Mouse (Mus musculus) hindbrain, embryonic 16.5 days (tissue): ENCODE results near the gene Sdccag8. TPM values are rescaled to one million over a fixed set of nuclear protein-coding genes. Genes with fewer than 3 reads are reported as not detected.
A peak's percentile ranks its signal among the peaks of the same experiment; 100 is the strongest.

Source experiments
- ATAC-seq: fragments of 200-750 bp; cut with Nextera tagmentation; 2 replicates; pipeline ENCODE4 v1.8.0; 2017; ENCODE audit warnings: moderate TSS enrichment, moderate library complexity
- H3K27ac ChIP-seq: fragments of 300-500 bp; sonication (generic); 2 replicates; pipeline ENCODE4 v1.5.1; 2014; ENCODE audit warnings: low read depth, mild to moderate bottlenecking, control low read depth, low read length, moderate library complexity
- H3K27me3 ChIP-seq: fragments of 300-500 bp; sonication (generic); replicated peaks from 2 replicates; pipeline ENCODE4 v1.6.1; 2014; ENCODE audit warnings: low read length; ENCODE audit not compliant: control insufficient read depth, insufficient read depth
- H3K36me3 ChIP-seq: fragments of 300-500 bp; sonication (generic); 2 replicates; pipeline ENCODE4 v1.6.1; 2014; ENCODE audit warnings: mild to moderate bottlenecking, low read length, moderate library complexity, mixed read lengths; ENCODE audit not compliant: control insufficient read depth, insufficient read depth
- H3K4me1 ChIP-seq: fragments of 300-500 bp; sonication (generic); 2 replicates; pipeline ENCODE4 v1.6.1; 2014; ENCODE audit warnings: low read depth, low read length; ENCODE audit not compliant: control insufficient read depth, insufficient read depth
- H3K4me2 ChIP-seq: fragments of 300-500 bp; sonication (generic); 2 replicates; pipeline ENCODE4 v1.6.1; 2014; ENCODE audit warnings: mild to moderate bottlenecking, low read length, control low read depth, moderate library complexity
- H3K4me3 ChIP-seq: fragments of 300-500 bp; sonication (generic); 2 replicates; pipeline ENCODE4 v1.5.1; 2014; ENCODE audit warnings: mild to moderate bottlenecking, low read length, control low read depth, moderate library complexity
- H3K9ac ChIP-seq: fragments of 300-500 bp; sonication (generic); 2 replicates; pipeline ENCODE4 v1.6.1; 2014; ENCODE audit warnings: low read depth, mild to moderate bottlenecking, control low read depth, low read length, moderate library complexity
- H3K9me3 ChIP-seq: fragments of 300-500 bp; sonication (generic); 2 replicates; pipeline ENCODE4 v1.6.1; 2014; ENCODE audit warnings: mild to moderate bottlenecking, low read length, moderate library complexity; ENCODE audit not compliant: control insufficient read depth
- WGBS: fragments of 180-500 bp; shearing (Covaris S2); extraction: QIAGEN DNeasy Blood & Tissue Kit; methylation state at CpG from one replicate; pipeline ENCODE4 v1.1.7; 2014; 5-methylcytosine and 5-hydroxymethylcytosine counted together
- polyA plus RNA-seq: library from polyadenylated mRNA; unstranded; fragments of >200 nt; fragmentation: Nextera tagmentation; extraction: Ambion mirVana; gene quantifications from 2 replicates; pipeline ENCODE4 v1.2.1, GENCODE M21; 2015

The Sdccag8 gene
- polyA plus RNA-seq, 1 experiment from 2014 or later = 25.8 TPM

GRCm38 (mm10) chr1:176950061-176950460 lies 135.6 kb downstream of the Sdccag8 start:
- ATAC-seq = no peak
- WGBS = 83% methylated on average over 6 of the region's 6 CpGs
- no peak overlapping the region for H3K9ac ChIP-seq
- H3K36me3 ChIP-seq = no peaks in the 10 kb centered on the region
- no peak overlapping the region for H3K4me3 ChIP-seq
- no peaks in the 10 kb centered on the region for H3K27me3 ChIP-seq
- no peak overlapping the region for H3K27ac ChIP-seq
- H3K9me3 ChIP-seq = no peaks in the 10 kb centered on the region
- H3K4me2 ChIP-seq = no peak overlapping the region
- peaks cover 9% of the 10 kb centered on the region for H3K4me1 ChIP-seq

GRCm38 (mm10) chr1:176951836-176952235 lies 137.4 kb downstream of the Sdccag8 start:
- peak; percentile 54; the same call in 1 of the 2 replicates for ATAC-seq
- WGBS = 28% methylated on average over 7 of the region's 7 CpGs
- H3K9me3 ChIP-seq = no peaks in the 10 kb centered on the region
- peaks cover 1% of the 10 kb centered on the region; the same call in 1 of the 2 replicates for H3K36me3 ChIP-seq
- no peak overlapping the region for H3K27ac ChIP-seq
- no peak overlapping the region for H3K4me3 ChIP-seq
- peaks cover 3% of the 10 kb centered on the region for H3K4me1 ChIP-seq
- H3K9ac ChIP-seq = no peak overlapping the region; the same call in 1 of the 2 replicates
- no peak overlapping the region for H3K4me2 ChIP-seq
- H3K27me3 ChIP-seq = no peaks in the 10 kb centered on the region

- Histone ChIP-seq H3K9me3 (no peaks in the 10 kb centered on the region), H3K27me3 (no peaks in the 10 kb centered on the region), H3K36me3 (peaks cover 2% of the 10 kb centered on the region; the same call in 1 of the 2 replicates), H3K4me2 (no peak overlapping the region), H3K27ac (no peak overlapping the region), H3K4me1 (no peaks in the 10 kb centered on the region), H3K4me3 (no peak overlapping the region), H3K9ac (no peak overlapping the region)
- WGBS = 90% methylated on average over 2 of the region's 2 CpGs
- no peak for ATAC-seq
Measured at GRCm38 (mm10) chr1:176958311-176958710, 143.9 kb downstream of the Sdccag8 start.

DNA sequence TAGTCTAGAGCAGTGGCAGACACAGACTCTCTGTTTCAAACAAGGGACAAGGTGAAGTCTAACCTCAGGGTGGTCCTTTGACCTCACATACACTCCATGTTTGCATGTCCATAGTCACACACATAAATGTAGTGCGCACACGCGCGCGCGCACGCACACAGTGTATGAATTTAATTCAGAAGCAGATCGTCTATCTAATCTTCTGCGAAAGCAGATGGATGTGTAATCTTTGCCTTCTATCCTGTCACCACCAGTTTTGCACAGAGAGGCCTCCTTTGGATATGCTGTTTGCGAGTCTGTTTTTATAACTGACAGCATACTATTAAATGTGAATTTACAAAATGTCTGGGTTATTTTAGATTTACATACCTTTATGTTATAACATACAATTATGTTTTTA lies 147.3 kb downstream of the Sdccag8 start:
- no peaks in the 10 kb centered on the region for H3K4me1 ChIP-seq
- H3K9ac ChIP-seq = no peak overlapping the region
- WGBS = 95% methylated on average over 10 of the region's 10 CpGs
- no peak for ATAC-seq
- no peaks in the 10 kb centered on the region for H3K27me3 ChIP-seq
- H3K9me3 ChIP-seq = no peaks in the 10 kb centered on the region
- no peak overlapping the region for H3K4me2 ChIP-seq
- peaks cover 2% of the 10 kb centered on the region; the same call in 1 of the 2 replicates for H3K36me3 ChIP-seq
- H3K27ac ChIP-seq = no peak overlapping the region
- no peak overlapping the region for H3K4me3 ChIP-seq

DNA sequence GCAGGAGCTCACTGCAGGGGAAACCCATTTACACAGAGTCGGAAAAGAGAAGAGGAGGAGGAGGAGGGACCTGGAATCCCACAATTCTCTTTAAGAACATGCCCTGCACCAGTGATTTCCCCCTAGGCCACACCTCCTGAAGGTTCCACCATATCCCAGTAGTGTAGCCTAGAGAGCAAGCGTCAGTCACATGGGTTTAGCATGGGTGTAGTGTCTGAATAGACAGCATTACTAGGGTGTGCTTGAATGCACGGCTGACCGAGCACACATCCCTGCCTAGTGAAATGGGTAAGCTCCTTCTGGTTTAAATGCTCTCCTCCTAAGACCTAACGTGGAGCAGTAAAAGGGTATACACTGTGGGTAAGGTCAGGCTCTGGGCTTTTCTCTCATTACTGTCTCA lies 148.4 kb downstream of the Sdccag8 start:
- H3K36me3 ChIP-seq = no peaks in the 10 kb centered on the region
- no peak overlapping the region for H3K4me3 ChIP-seq
- no peak overlapping the region for H3K27ac ChIP-seq
- H3K4me2 ChIP-seq = no peak overlapping the region
- H3K9ac ChIP-seq = no peak overlapping the region
- no peaks in the 10 kb centered on the region for H3K4me1 ChIP-seq
- 0 out of 2 replicates have a peak, but pooled peaks have one; percentile 37 for ATAC-seq
- WGBS = 79% methylated on average over 5 of the region's 5 CpGs
- H3K27me3 ChIP-seq = no peaks in the 10 kb centered on the region
- no peaks in the 10 kb centered on the region for H3K9me3 ChIP-seq

DNA sequence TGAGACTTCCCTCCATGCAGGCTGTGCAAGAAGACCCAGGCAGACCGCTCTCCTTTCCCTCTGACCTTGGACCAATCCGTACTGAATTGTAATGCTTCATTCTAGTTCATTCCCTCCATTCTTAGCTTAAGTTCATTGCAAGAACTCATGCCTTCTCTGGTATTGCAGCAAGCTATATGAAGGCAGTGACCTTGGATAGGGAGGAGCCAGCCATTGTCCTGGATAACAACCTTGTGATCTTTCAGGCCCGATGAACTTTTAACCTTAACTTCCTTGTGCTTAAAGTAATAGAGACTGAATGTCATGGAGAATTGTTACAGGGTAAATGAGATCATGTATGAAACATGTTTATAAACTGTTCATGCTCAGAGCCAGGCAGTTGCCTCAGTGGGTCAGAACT lies 152.8 kb downstream of the Sdccag8 start:
- 81% methylated on average over 3 of the region's 3 CpGs for WGBS
- no peaks in the 10 kb centered on the region for H3K9me3 ChIP-seq
- no peak overlapping the region for H3K9ac ChIP-seq
- H3K4me3 ChIP-seq = no peak overlapping the region
- H3K4me2 ChIP-seq = no peak overlapping the region
- no peak for ATAC-seq
- no peaks in the 10 kb centered on the region for H3K36me3 ChIP-seq
- H3K27me3 ChIP-seq = no peaks in the 10 kb centered on the region
- H3K27ac ChIP-seq = no peak overlapping the region
- H3K4me1 ChIP-seq = no peaks in the 10 kb centered on the region

- no peaks in the 10 kb centered on the region for H3K36me3 ChIP-seq
- H3K9ac ChIP-seq = no peak overlapping the region
- no peaks in the 10 kb centered on the region for H3K9me3 ChIP-seq
- H3K27ac ChIP-seq = peak overlapping the region; percentile 11; the same call in 1 of the 2 replicates
- no peak for ATAC-seq
- 55% methylated on average over 16 of the region's 16 CpGs for WGBS
- H3K4me3 ChIP-seq = no peak overlapping the region
- no peak overlapping the region for H3K4me2 ChIP-seq
- no peaks in the 10 kb centered on the region for H3K27me3 ChIP-seq
- H3K4me1 ChIP-seq = no peaks in the 10 kb centered on the region
Measured at GRCm38 (mm10) chr1:176970635-176971478, 156.4 kb downstream of the Sdccag8 start.

DNA sequence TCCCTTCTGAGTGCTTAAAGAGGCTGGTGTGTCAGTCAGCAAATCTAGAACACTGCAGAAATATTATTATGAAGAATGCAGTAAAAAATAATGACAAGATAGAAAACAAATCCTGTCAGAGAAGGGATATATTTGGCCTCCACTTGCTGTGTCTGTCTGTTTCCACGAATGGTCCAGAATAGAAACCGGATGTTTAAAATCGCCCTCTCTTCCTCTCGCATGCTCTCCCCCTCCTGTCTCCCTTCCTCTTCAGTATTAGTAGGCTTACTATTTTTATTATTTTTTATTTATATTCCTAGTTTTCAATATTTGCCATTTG lies 157.0 kb downstream of the Sdccag8 start:
- Histone ChIP-seq H3K9me3 (no peaks in the 10 kb centered on the region), H3K4me1 (no peaks in the 10 kb centered on the region), H3K4me2 (no peak overlapping the region), H3K9ac (no peak overlapping the region), H3K27ac (peak overlapping the region; percentile 11; the same call in 1 of the 2 replicates), H3K27me3 (no peaks in the 10 kb centered on the region), H3K36me3 (no peaks in the 10 kb centered on the region), H3K4me3 (no peak overlapping the region)
- no peak for ATAC-seq
- 82% methylated on average over 4 of the region's 4 CpGs for WGBS

DNA sequence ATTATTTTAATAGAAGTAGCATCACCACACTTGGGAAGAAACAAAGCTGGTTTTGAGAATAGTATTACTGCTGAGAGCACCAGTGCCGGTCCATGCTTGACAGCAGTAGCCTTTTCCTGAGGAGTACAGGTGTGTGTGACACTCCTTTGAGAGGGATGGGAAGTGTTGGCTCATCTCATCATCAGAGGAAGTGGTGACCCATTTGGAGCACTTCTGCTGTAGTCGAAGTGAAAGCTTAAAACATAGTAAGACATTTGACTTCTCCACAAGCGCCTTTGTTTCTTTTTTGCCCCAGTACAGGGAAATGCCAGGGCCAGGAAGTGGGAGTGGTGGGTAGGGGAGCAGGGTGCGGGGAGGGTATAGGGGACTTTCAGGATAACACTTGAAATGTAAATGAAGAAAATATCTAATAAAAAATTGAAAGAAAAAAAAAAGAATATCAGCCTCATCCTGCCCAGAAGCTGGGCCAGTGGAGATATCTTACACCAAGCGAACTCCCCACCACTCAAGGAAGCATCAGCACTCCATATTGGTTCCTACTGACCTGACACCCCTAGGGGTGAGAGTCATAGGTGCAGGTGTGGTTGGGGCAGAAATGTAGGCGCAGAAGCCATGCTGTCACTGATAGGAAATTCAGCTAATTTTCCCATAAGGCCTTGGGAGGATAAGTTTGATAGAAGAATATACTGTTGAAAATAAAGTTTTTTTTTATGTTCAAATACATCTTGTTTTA lies 159.1 kb downstream of the Sdccag8 start:
- no peak for ATAC-seq
- Histone ChIP-seq H3K27me3 (no peaks in the 10 kb centered on the region), H3K4me2 (no peak overlapping the region), H3K36me3 (no peaks in the 10 kb centered on the region), H3K9ac (no peak overlapping the region), H3K4me1 (no peaks in the 10 kb centered on the region), H3K4me3 (no peak overlapping the region), H3K27ac (no peak overlapping the region), H3K9me3 (no peaks in the 10 kb centered on the region)
- WGBS = 91% methylated on average over 6 of the region's 6 CpGs
